Mouse (Mus musculus) megakaryocyte, embryonic 14.5 days (primary cell): ENCODE data around the gene Rara.

Experiments used
- FLI1 ChIP-seq: IDR thresholded peaks from 2 replicates; pipeline ENCODE4 v1.6.1; 2012; ENCODE audit warnings: low read length, inconsistent platforms, mixed read lengths
- GATA1 ChIP-seq: IDR thresholded peaks from 3 replicates; pipeline ENCODE4 v1.6.1; 2012; ENCODE audit warnings: mixed read lengths, low read length, inconsistent platforms, borderline replicate concordance

DNA sequence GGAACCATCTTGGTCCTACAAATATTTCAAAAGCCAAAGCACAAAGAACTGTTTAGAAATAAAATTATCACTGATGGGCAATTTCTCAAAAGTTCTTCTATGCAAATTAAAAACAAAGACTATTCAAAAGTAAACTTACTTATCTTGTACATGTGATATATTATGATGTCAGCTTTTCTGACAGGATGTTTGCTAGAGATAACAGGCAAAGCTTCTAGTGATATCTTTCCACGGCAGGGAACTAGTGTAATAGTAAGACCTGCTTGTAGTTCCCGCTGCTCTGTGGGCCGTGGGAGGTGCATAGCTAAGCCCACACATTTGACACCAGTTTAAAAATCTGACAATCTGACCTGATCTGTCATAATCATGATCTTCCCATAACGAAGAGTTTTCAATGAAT lies 82.5 kb downstream of the Rara start:
- no peak for TF ChIP-seq GATA1
- TF ChIP-seq FLI1: no peak
